Mouse (Mus musculus): ENCODE results near the gene Tcte2. TPM values are rescaled to one million over a fixed set of nuclear protein-coding genes. Genes with fewer than 3 reads are reported as not detected.

Tcte2 gene
- polyA plus RNA-seq, 1 experiment from 2014 or later = 3.9 TPM

Other genes starting within 250 kb of the Tcte2 start
- 76.6 and 84.9 TPM in 2 replicates for gene Afdn, start 1.3 kb downstream of the Tcte2 start, polyA plus RNA-seq (2015; fragmentation: Nextera tagmentation; extraction: Ambion mirVana)
- gene Gm7168, start 186.5 kb upstream of the Tcte2 start, polyA plus RNA-seq (2015; fragmentation: Nextera tagmentation; extraction: Ambion mirVana) = not detected in 2 replicates
- gene Gm7356, start 241.9 kb upstream of the Tcte2 start, polyA plus RNA-seq (2015; fragmentation: Nextera tagmentation; extraction: Ambion mirVana) = not detected in 2 replicates